Mouse (Mus musculus): ENCODE data around the gene Rccd1. TPM values are rescaled to one million over a fixed set of nuclear protein-coding genes. Genes with fewer than 3 reads are reported as not detected.
A peak's percentile ranks its signal among the peaks of the same experiment; 100 is the strongest.
"Not testable (repeated sequence)": the region's sequence is repeated elsewhere in the genome, so short reads cannot be mapped to it uniquely, and the experiment has no call there.

Rccd1 gene
- total RNA-seq, 2 experiments from 2014 or later = 6.8 to 7.6 TPM

GRCm38 (mm10) chr7:80347670-80348586 lies 23.7 kb upstream of the Rccd1 start:
- DNase-seq = no peak
- intact Hi-C loops (cut with DNase I) = no loop called here

GRCm38 (mm10) chr7:80346830-80347229 lies 22.6 kb upstream of the Rccd1 start:
- intact Hi-C loops (cut with DNase I) = no loop called here
- no peak for DNase-seq

GRCm38 (mm10) chr7:80346173-80346572 lies 21.9 kb upstream of the Rccd1 start:
- intact Hi-C loops (cut with DNase I) = no loop called here
- DNase-seq = no peak

GRCm38 (mm10) chr7:80343270-80344018 lies 19.2 kb upstream of the Rccd1 start:
- intact Hi-C loops (cut with DNase I) = no loop called here
- DNase-seq = no peak

- intact Hi-C loops (cut with DNase I) = no loop called here
- DNase-seq = peak; percentile 94 to 97
Observed at GRCm38 (mm10) chr7:80342858-80343257, 18.6 kb upstream of the Rccd1 start, which contains the start of gene Hddc3. Gene Hddc3 (plus strand): TSS chr7:80343104.

- intact Hi-C loops (cut with DNase I) = loop anchor here (2.0 kb wide), 2 partner anchors 29 to 243 kb away; partner anchors contain the start of gene Man2a2
- no peak for DNase-seq
Observed at GRCm38 (mm10) chr7:80341793-80342192, 17.5 kb upstream of the Rccd1 start.

GRCm38 (mm10) chr7:80340793-80341192 lies 16.5 kb upstream of the Rccd1 start, which contains the start of gene Unc45a:
Gene Unc45a (minus strand): TSS chr7:80341005.
- intact Hi-C loops (cut with DNase I) = loop anchor here (2.0 kb wide), 2 partner anchors 30 to 244 kb away; partner anchors contain the start of gene Man2a2
- peak; percentile 70 to 75 for DNase-seq

GRCm38 (mm10) chr7:80339793-80340628 lies 15.8 kb upstream of the Rccd1 start:
- intact Hi-C loops (cut with DNase I) = loop anchor here (2.0 kb wide), 2 partner anchors 31 to 245 kb away; partner anchors contain the start of gene Man2a2
- peak; percentile 99 for DNase-seq

- peak; percentile 35 to 38 for DNase-seq
- intact Hi-C loops (cut with DNase I) = no loop called here
Observed at GRCm38 (mm10) chr7:80339371-80339770, 15.1 kb upstream of the Rccd1 start.

GRCm38 (mm10) chr7:80336932-80337331 lies 12.7 kb upstream of the Rccd1 start:
- DNase-seq = no peak
- intact Hi-C loops (cut with DNase I) = no loop called here

- intact Hi-C loops (cut with DNase I) = no loop called here
- DNase-seq = no peak
Observed at GRCm38 (mm10) chr7:80334848-80335247, 10.6 kb upstream of the Rccd1 start.

- intact Hi-C loops (cut with DNase I) = no loop called here
- no peak for DNase-seq
Observed at GRCm38 (mm10) chr7:80331433-80331832, 7.2 kb upstream of the Rccd1 start.

- no peak for DNase-seq
- intact Hi-C loops (cut with DNase I) = no loop called here
Observed at GRCm38 (mm10) chr7:80330278-80330677, 6.0 kb upstream of the Rccd1 start.

GRCm38 (mm10) chr7:80326076-80326475 lies 1.8 kb upstream of the Rccd1 start:
- DNase-seq = no peak
- intact Hi-C loops (cut with DNase I) = no loop called here

- intact Hi-C loops (cut with DNase I) = loop anchor here (2.0 kb wide), 1 partner anchor 31 kb away; the partner anchor contains the start of gene Prc1
Observed at GRCm38 (mm10) chr7:80325292-80325868, 1.1 kb upstream of the Rccd1 start.

GRCm38 (mm10) chr7:80324816-80325119 lies 514 bp upstream of the Rccd1 start:
- intact Hi-C loops (cut with DNase I) = loop anchor here (2.0 kb wide), 1 partner anchor 30 kb away; the partner anchor contains the start of gene Prc1
- not testable (repeated sequence) for DNase-seq

More at GRCm38 (mm10) chr7:80325292-80325868, 1.1 kb upstream of the Rccd1 start:
- DNase-seq = no peak

- DNase-seq = no peak
- intact Hi-C loops (cut with DNase I) = no loop called here
Observed at GRCm38 (mm10) chr7:80323336-80323735, 918 bp downstream of the Rccd1 start.

- DNase-seq = no peak
- intact Hi-C loops (cut with DNase I) = no loop called here
Observed at GRCm38 (mm10) chr7:80319846-80320496, 4.3 kb downstream of the Rccd1 start.

- no peak for DNase-seq
- intact Hi-C loops (cut with DNase I) = no loop called here
Observed at GRCm38 (mm10) chr7:80318670-80319069, 5.6 kb downstream of the Rccd1 start.
